Mouse (Mus musculus) limb, embryonic 15.5 days (tissue): ENCODE measurements at regions not wholly inside any gene's neighbourhood (a gene's known extent, or its start where the extent isn't known, plus 50 kb on each side); places are given as distances from the start of the nearest gene placed in this dataset.

Experiments
- ATAC-seq: fragments of 200-750 bp; cut with Nextera tagmentation; 2 replicates; pipeline ENCODE4 v1.8.0; 2017; ENCODE audit warnings: low read depth, moderate TSS enrichment; ENCODE audit not compliant: insufficient number of reproducible peaks, low FRiP score, low TSS enrichment
- H3K27ac ChIP-seq: fragments of 300-500 bp; sonication (generic); 2 replicates; pipeline ENCODE4 v1.5.1; 2015; ENCODE audit warnings: moderate library complexity, mild to moderate bottlenecking, inconsistent platforms
- H3K27me3 ChIP-seq: fragments of 300-500 bp; sonication (generic); 2 replicates; pipeline ENCODE4 v1.6.1; 2015; ENCODE audit warnings: inconsistent platforms
- H3K36me3 ChIP-seq: fragments of 300-500 bp; sonication (generic); 2 replicates; pipeline ENCODE4 v1.6.1; 2015; ENCODE audit warnings: inconsistent platforms
- H3K4me1 ChIP-seq: fragments of 300-500 bp; sonication (generic); 2 replicates; pipeline ENCODE4 v1.6.1; 2015; ENCODE audit warnings: inconsistent platforms
- H3K4me2 ChIP-seq: fragments of 300-500 bp; sonication (generic); 2 replicates; pipeline ENCODE4 v1.6.1; 2015; ENCODE audit warnings: mild to moderate bottlenecking, inconsistent platforms
- H3K4me3 ChIP-seq: fragments of 300-500 bp; sonication (generic); 2 replicates; pipeline ENCODE4 v1.5.1; 2015; ENCODE audit warnings: mild to moderate bottlenecking, inconsistent platforms
- H3K9ac ChIP-seq: fragments of 300-500 bp; sonication (generic); 2 replicates; pipeline ENCODE4 v1.6.1; 2015; ENCODE audit warnings: inconsistent platforms
- H3K9me3 ChIP-seq: fragments of 300-500 bp; sonication (generic); 2 replicates; pipeline ENCODE4 v1.6.1; 2016; ENCODE audit warnings: inconsistent platforms
- WGBS: fragments of 180-500 bp; shearing (Covaris S2); methylation state at CpG from one replicate; pipeline ENCODE4 v1.1.7; 2015; 5-methylcytosine and 5-hydroxymethylcytosine counted together

GRCm38 (mm10) chr13:92911660-92912284, 67.2 kb downstream of the Mtx3 start:
- Histone ChIP-seq H3K27me3 (no peaks in the 10 kb centered on the region), H3K4me3 (no peak overlapping the region), H3K9ac (no peak overlapping the region), H3K36me3 (no peaks in the 10 kb centered on the region), H3K9me3 (no peaks in the 10 kb centered on the region), H3K4me1 (no peaks in the 10 kb centered on the region), H3K27ac (no peak overlapping the region), H3K4me2 (no peak overlapping the region)
- WGBS, result 57% methylated on average over 11 of the region's 11 CpGs
- no peak for ATAC-seq

- ATAC-seq, result no peak
- Histone ChIP-seq H3K4me1 (no peaks in the 10 kb centered on the region), H3K4me2 (no peak overlapping the region), H3K9ac (no peak overlapping the region), H3K4me3 (no peak overlapping the region), H3K27ac (no peak overlapping the region), H3K36me3 (no peaks in the 10 kb centered on the region), H3K9me3 (no peaks in the 10 kb centered on the region), H3K27me3 (no peaks in the 10 kb centered on the region)
- 67% methylated on average over 2 of the region's 2 CpGs for WGBS
Observed at GRCm38 (mm10) chr13:92912661-92913060, 68.1 kb downstream of the Mtx3 start.

- H3K4me2 ChIP-seq, result no peak overlapping the region
- H3K9me3 ChIP-seq, result no peaks in the 10 kb centered on the region
- no peaks in the 10 kb centered on the region for H3K4me1 ChIP-seq
- no peak for ATAC-seq
- no peaks in the 10 kb centered on the region for H3K27me3 ChIP-seq
- WGBS, result 88% methylated on average over 3 of the region's 3 CpGs
- no peak overlapping the region for H3K4me3 ChIP-seq
- no peak overlapping the region for H3K9ac ChIP-seq
- no peaks in the 10 kb centered on the region for H3K36me3 ChIP-seq
- no peak overlapping the region for H3K27ac ChIP-seq
Observed at GRCm38 (mm10) chr13:92914631-92915030, 70.1 kb downstream of the Mtx3 start.

GRCm38 (mm10) chr13:92915221-92915839, 70.8 kb downstream of the Mtx3 start:
- Histone ChIP-seq H3K27ac (no peak overlapping the region), H3K4me3 (no peak overlapping the region), H3K27me3 (no peaks in the 10 kb centered on the region), H3K36me3 (no peaks in the 10 kb centered on the region), H3K4me1 (no peaks in the 10 kb centered on the region), H3K9me3 (no peaks in the 10 kb centered on the region), H3K4me2 (no peak overlapping the region), H3K9ac (no peak overlapping the region)
- ATAC-seq, result no peak
- WGBS, result 65% methylated on average over 2 of the region's 2 CpGs

GRCm38 (mm10) chr13:92915948-92916710, 71.6 kb downstream of the Mtx3 start:
- H3K4me2 ChIP-seq, result no peak overlapping the region
- no peaks in the 10 kb centered on the region for H3K4me1 ChIP-seq
- WGBS, result 77% methylated on average over 5 of the region's 5 CpGs
- no peaks in the 10 kb centered on the region for H3K27me3 ChIP-seq
- no peaks in the 10 kb centered on the region for H3K9me3 ChIP-seq
- H3K27ac ChIP-seq, result no peak overlapping the region
- 0 out of 2 replicates have a peak, but pooled peaks have one; percentile 7 for ATAC-seq
- H3K36me3 ChIP-seq, result no peaks in the 10 kb centered on the region
- H3K4me3 ChIP-seq, result no peak overlapping the region
- H3K9ac ChIP-seq, result no peak overlapping the region

GRCm38 (mm10) chr13:92919882-92920281, 75.3 kb downstream of the Mtx3 start:
- Histone ChIP-seq H3K4me1 (no peaks in the 10 kb centered on the region), H3K4me3 (no peak overlapping the region), H3K4me2 (no peak overlapping the region), H3K27ac (no peak overlapping the region), H3K9ac (no peak overlapping the region), H3K27me3 (no peaks in the 10 kb centered on the region), H3K36me3 (no peaks in the 10 kb centered on the region), H3K9me3 (no peaks in the 10 kb centered on the region)
- WGBS, result 58% methylated on average over 2 of the region's 2 CpGs
- ATAC-seq, result no peak

- no peaks in the 10 kb centered on the region for H3K4me1 ChIP-seq
- H3K36me3 ChIP-seq, result no peaks in the 10 kb centered on the region
- 92% methylated on average over 3 of the region's 3 CpGs for WGBS
- no peak overlapping the region for H3K4me2 ChIP-seq
- no peak overlapping the region for H3K9ac ChIP-seq
- H3K27ac ChIP-seq, result no peak overlapping the region
- no peaks in the 10 kb centered on the region for H3K9me3 ChIP-seq
- no peak for ATAC-seq
- H3K27me3 ChIP-seq, result no peaks in the 10 kb centered on the region
- H3K4me3 ChIP-seq, result no peak overlapping the region
Observed at GRCm38 (mm10) chr13:92921936-92922335, 77.4 kb downstream of the Mtx3 start.

- Histone ChIP-seq H3K9me3 (no peaks in the 10 kb centered on the region), H3K36me3 (no peaks in the 10 kb centered on the region), H3K27me3 (no peaks in the 10 kb centered on the region), H3K4me3 (no peak overlapping the region), H3K27ac (no peak overlapping the region), H3K4me2 (no peak overlapping the region), H3K4me1 (no peaks in the 10 kb centered on the region), H3K9ac (no peak overlapping the region)
- no peak for ATAC-seq
- 68% methylated on average over 2 of the region's 2 CpGs for WGBS
Observed at GRCm38 (mm10) chr13:92923496-92923895, 78.9 kb downstream of the Mtx3 start.

- Histone ChIP-seq H3K4me1 (no peaks in the 10 kb centered on the region), H3K27me3 (no peaks in the 10 kb centered on the region), H3K4me3 (no peak overlapping the region), H3K27ac (no peak overlapping the region), H3K9ac (no peak overlapping the region), H3K9me3 (no peaks in the 10 kb centered on the region), H3K4me2 (no peak overlapping the region), H3K36me3 (no peaks in the 10 kb centered on the region)
- ATAC-seq, result no peak
- 57% methylated on average over 3 of the region's 3 CpGs for WGBS
Observed at GRCm38 (mm10) chr13:92924021-92924420, 79.5 kb downstream of the Mtx3 start.

GRCm38 (mm10) chr13:92925196-92925595, 80.6 kb downstream of the Mtx3 start:
- no peak overlapping the region for H3K27ac ChIP-seq
- WGBS, result 80% methylated on average over 5 of the region's 5 CpGs
- no peak overlapping the region for H3K4me3 ChIP-seq
- H3K4me2 ChIP-seq, result no peak overlapping the region
- H3K27me3 ChIP-seq, result no peaks in the 10 kb centered on the region
- no peak overlapping the region for H3K9ac ChIP-seq
- H3K9me3 ChIP-seq, result no peaks in the 10 kb centered on the region
- H3K36me3 ChIP-seq, result no peaks in the 10 kb centered on the region
- no peaks in the 10 kb centered on the region for H3K4me1 ChIP-seq
- ATAC-seq, result no peak

GRCm38 (mm10) chr13:92928551-92928950, 84.0 kb downstream of the Mtx3 start:
- H3K9me3 ChIP-seq, result no peaks in the 10 kb centered on the region
- H3K4me3 ChIP-seq, result no peak overlapping the region
- H3K4me2 ChIP-seq, result no peak overlapping the region
- ATAC-seq, result no peak
- no peak overlapping the region for H3K27ac ChIP-seq
- no peaks in the 10 kb centered on the region for H3K27me3 ChIP-seq
- H3K9ac ChIP-seq, result no peak overlapping the region
- no peaks in the 10 kb centered on the region for H3K36me3 ChIP-seq
- WGBS, result 38% methylated on average over 1 of the region's 1 CpGs
- no peaks in the 10 kb centered on the region for H3K4me1 ChIP-seq

GRCm38 (mm10) chr13:92931696-92932095, 87.1 kb downstream of the Mtx3 start:
- Histone ChIP-seq H3K36me3 (no peaks in the 10 kb centered on the region), H3K4me2 (no peak overlapping the region), H3K9ac (no peak overlapping the region), H3K4me1 (no peaks in the 10 kb centered on the region), H3K27ac (no peak overlapping the region), H3K27me3 (no peaks in the 10 kb centered on the region), H3K9me3 (no peaks in the 10 kb centered on the region), H3K4me3 (no peak overlapping the region)
- ATAC-seq, result no peak
- WGBS, result 26% methylated on average over 2 of the region's 2 CpGs
